Mouse (Mus musculus) lung, embryonic 14.5 days (tissue): ENCODE results near the gene H3f3b. TPM values are rescaled to one million over a fixed set of nuclear protein-coding genes. Genes with fewer than 3 reads are reported as not detected.

ENCODE experiments used
- ATAC-seq: fragments of 200-750 bp; cut with Nextera tagmentation; 2 replicates; pipeline ENCODE4 v1.8.0; 2017; ENCODE audit warnings: mild to moderate bottlenecking, moderate TSS enrichment, moderate library complexity; ENCODE audit not compliant: insufficient read depth
- DNase-seq: peaks from one replicate; pipeline ENCODE4 v3.0.0-alpha.2; 2015
- H3K27ac ChIP-seq: fragments of 300-500 bp; sonication (generic); 2 replicates; pipeline ENCODE4 v1.5.1; 2014; ENCODE audit warnings: low read depth, mild to moderate bottlenecking, moderate library complexity
- H3K27me3 ChIP-seq: fragments of 300-500 bp; sonication (generic); 2 replicates; pipeline ENCODE4 v1.6.1; 2014; ENCODE audit warnings: low read length, control low read depth; ENCODE audit not compliant: insufficient read depth
- H3K36me3 ChIP-seq: fragments of 300-500 bp; sonication (generic); 2 replicates; pipeline ENCODE4 v1.6.1; 2014; ENCODE audit warnings: control low read depth; ENCODE audit not compliant: insufficient read depth
- H3K4me1 ChIP-seq: fragments of 300-500 bp; sonication (generic); 2 replicates; pipeline ENCODE4 v1.6.1; 2014; ENCODE audit warnings: antibody characterized with exemption, control low read depth; ENCODE audit not compliant: insufficient read depth
- H3K4me2 ChIP-seq: fragments of 300-500 bp; sonication (generic); 2 replicates; pipeline ENCODE4 v1.6.1; 2014; ENCODE audit warnings: mild to moderate bottlenecking
- H3K4me3 ChIP-seq: fragments of 300-500 bp; sonication (generic); 2 replicates; pipeline ENCODE4 v1.5.1; 2014; ENCODE audit warnings: low read depth, low read length
- H3K9ac ChIP-seq: fragments of 300-500 bp; sonication (generic); 2 replicates; pipeline ENCODE4 v1.6.1; 2014
- H3K9me3 ChIP-seq: fragments of 300-500 bp; sonication (generic); 2 replicates; pipeline ENCODE4 v1.6.1; 2016; ENCODE audit warnings: low read depth, low read length, control low read depth
- CTCF ChIP-seq: IDR thresholded peaks from 2 replicates; pipeline ENCODE4 v1.5.1; 2016; ENCODE audit warnings: antibody characterized with exemption, low read depth
- WGBS: fragments of 180-500 bp; shearing (Covaris S2); extraction: QIAGEN DNeasy Blood & Tissue Kit; methylation state at CpG from one replicate; pipeline ENCODE4 v1.1.7; 2014; 5-methylcytosine and 5-hydroxymethylcytosine counted together
- polyA plus RNA-seq: library from polyadenylated mRNA; unstranded; fragments of >200 nt; fragmentation: Nextera tagmentation; extraction: Ambion mirVana; gene quantifications from 2 replicates; pipeline ENCODE4 v1.2.1, GENCODE M21; 2014

Gene H3f3b
- polyA plus RNA-seq, 1 experiment from 2014 or later, result 1,851 TPM

DNA sequence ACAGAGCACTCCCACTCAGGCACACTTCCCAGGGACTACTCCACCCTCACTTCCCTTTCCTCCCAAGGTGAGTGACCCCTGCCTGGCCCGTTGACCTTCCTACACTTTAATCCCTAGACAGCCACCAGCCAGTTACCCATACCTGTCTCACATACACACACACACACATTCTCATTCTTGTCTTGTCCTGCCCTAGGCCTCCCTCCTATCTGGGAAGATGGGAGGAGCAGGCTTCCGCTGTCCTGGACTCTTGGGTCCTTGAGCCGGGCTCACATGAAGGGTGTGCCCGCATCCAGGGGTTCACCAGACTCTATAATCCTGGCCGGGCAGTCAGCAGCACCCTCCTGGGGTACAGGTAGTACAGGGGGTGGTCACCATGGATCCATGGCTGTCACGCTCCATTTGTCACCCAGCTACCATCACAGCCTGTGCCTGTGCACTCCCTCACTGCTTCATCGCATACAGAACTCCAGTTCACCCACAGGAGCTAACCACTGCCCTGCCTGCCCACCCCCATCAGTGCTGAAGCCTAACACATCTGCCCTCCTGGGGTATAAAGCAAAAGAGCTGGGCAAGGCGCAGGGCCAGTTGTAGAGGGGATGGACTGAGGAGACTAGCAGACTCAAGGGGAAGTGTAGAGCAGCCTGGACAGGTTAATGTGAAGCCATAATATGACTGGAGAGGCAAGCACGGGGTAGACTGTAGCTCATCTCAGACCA is 21.9 kb downstream of the H3f3b start:
- TF ChIP-seq CTCF, result no peak
- WGBS, result 60% methylated on average over 9 of the region's 9 CpGs

DNA sequence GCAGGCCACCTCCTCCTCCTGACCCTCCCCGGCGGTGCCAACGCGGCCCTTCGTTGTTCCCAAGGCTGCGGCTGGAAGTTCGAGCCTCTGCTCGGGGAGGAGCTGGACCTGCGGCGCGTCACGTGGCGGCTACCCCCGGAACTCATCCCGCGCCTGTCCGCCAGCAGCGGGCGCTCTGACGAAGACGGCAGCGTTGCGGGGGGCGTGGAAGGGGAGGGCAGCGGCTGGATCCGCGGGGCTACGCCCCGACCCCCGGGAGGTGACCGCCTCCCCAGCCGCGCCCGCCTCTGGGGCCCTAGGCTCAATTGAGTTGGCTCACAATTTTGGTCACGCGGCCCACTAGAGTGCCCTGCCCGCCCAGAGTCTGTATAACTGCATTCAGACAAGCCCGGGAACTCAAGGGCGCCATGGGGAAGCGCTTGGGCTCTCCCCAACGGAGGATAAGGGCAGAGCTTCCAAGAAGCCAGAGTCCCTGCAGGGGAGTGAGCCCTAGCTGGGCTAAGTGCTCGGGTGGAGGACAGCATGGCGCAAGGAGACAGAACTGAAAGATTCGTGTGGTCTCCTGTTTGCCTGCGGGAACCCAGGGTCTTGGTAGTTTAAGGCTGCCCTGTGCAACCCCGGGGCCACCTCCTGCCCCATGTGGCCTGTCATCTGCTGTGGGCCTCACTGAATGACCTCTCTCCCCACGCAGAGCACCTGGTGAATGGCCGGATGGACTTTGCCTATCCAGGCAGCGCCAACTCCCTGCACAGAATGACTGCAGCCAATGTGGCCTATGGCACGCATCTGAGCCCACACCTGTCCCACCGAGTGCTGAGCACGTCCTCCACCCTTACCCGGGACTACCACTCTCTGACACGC is 22.7 kb downstream of the H3f3b start:
- 2% methylated on average over 54 of the region's 54 CpGs for WGBS
- H3K9ac ChIP-seq, result peak overlapping the region; percentile 56
- peak overlapping the region; percentile 78 for H3K27ac ChIP-seq
- H3K27me3 ChIP-seq, result no peaks in the 10 kb centered on the region
- H3K4me2 ChIP-seq, result peak overlapping the region; percentile 68
- DNase-seq (peak; percentile 95), ATAC-seq (peak; percentile 88)
- H3K4me3 ChIP-seq, result peak overlapping the region; percentile 33
- peak; percentile 67 for TF ChIP-seq CTCF
- peaks cover 38% of the 10 kb centered on the region for H3K36me3 ChIP-seq
- peaks cover 7% of the 10 kb centered on the region for H3K4me1 ChIP-seq
- no peaks in the 10 kb centered on the region for H3K9me3 ChIP-seq

More for the DNA sequence above, 21.9 kb downstream of the H3f3b start:
- DNase-seq, result no peak
- Histone ChIP-seq H3K27ac (peak overlapping the region; percentile 22; the same call in 1 of the 2 replicates), H3K4me2 (peak overlapping the region; percentile 68), H3K4me3 (peak overlapping the region; percentile 33; the same call in 1 of the 2 replicates), H3K27me3 (no peaks in the 10 kb centered on the region), H3K36me3 (peaks cover 46% of the 10 kb centered on the region), H3K9ac (0 out of 2 replicates have a peak overlapping the region, but pooled peaks have one; percentile 24), H3K9me3 (no peaks in the 10 kb centered on the region), H3K4me1 (peaks cover 7% of the 10 kb centered on the region)
- peak; percentile 12; the same call in 1 of the 2 replicates for ATAC-seq

DNA sequence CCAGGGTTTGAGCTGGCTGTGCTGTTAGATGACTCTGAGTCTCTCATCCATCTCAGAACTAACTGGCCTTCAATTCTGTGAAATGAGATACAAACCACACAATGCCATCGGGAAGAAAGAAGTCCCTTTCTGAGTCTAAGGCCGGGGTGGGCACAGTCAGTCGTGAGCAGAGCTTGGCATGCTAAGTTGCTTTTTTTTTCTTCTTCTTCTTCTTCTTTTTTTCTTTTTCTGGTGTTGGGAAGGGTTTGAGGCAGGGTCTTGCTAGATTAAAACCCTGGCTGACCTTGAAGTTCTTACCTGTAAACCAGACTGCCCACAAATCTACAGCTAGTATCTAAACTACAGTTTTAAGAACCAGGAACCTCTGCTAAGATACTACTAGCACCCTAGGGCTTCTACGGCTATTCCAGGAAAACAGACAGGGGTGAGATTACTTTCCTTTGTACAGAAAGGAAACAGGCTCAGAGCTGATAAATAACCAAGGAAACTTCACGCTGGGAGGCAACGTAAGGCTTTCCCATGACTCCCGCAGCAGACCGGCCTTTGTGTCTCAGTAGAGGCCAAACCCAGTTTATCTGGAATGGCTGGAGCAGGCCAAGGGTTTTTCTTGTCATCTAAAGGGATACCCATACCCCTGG is 23.5 kb downstream of the H3f3b start:
- WGBS, result 32% methylated on average over 8 of the region's 8 CpGs
- no peak for ATAC-seq
- Histone ChIP-seq H3K4me3 (peak overlapping the region; percentile 33), H3K9ac (peak overlapping the region; percentile 56), H3K27me3 (no peaks in the 10 kb centered on the region), H3K36me3 (peaks cover 30% of the 10 kb centered on the region), H3K4me2 (peak overlapping the region; percentile 68), H3K27ac (peak overlapping the region; percentile 78), H3K9me3 (no peaks in the 10 kb centered on the region), H3K4me1 (peaks cover 7% of the 10 kb centered on the region)
- no peak for TF ChIP-seq CTCF
- no peak for DNase-seq

DNA sequence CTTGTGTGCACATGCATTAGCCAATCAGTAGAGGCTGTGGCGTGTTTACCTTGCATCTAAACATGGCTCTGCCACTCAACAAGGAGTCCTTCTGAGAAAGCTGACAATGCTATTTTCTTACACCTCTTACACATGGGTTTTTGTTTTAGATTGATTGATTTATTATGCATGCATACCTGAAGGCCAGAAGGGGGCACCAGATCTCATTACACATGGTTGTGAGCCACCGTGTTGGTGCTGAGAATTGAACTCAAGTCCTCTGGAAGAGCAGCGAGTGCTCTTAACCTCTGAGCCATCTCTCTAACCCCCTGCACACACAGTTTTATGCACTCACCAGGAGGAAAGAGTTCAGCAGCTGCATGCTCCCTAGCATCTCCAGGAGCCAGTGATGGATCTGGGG is 24.9 kb downstream of the H3f3b start:
- ATAC-seq (no peak), DNase-seq (no peak)
- no peaks in the 10 kb centered on the region for H3K9me3 ChIP-seq
- H3K9ac ChIP-seq, result no peak overlapping the region
- no peak overlapping the region for H3K4me2 ChIP-seq
- H3K27ac ChIP-seq, result no peak overlapping the region
- H3K4me1 ChIP-seq, result peaks cover 7% of the 10 kb centered on the region
- H3K36me3 ChIP-seq, result peaks cover 16% of the 10 kb centered on the region
- no peak; the same call in 1 of the 2 replicates for TF ChIP-seq CTCF
- H3K4me3 ChIP-seq, result no peak overlapping the region
- H3K27me3 ChIP-seq, result no peaks in the 10 kb centered on the region
- WGBS, result 83% methylated on average over 3 of the region's 3 CpGs

DNA sequence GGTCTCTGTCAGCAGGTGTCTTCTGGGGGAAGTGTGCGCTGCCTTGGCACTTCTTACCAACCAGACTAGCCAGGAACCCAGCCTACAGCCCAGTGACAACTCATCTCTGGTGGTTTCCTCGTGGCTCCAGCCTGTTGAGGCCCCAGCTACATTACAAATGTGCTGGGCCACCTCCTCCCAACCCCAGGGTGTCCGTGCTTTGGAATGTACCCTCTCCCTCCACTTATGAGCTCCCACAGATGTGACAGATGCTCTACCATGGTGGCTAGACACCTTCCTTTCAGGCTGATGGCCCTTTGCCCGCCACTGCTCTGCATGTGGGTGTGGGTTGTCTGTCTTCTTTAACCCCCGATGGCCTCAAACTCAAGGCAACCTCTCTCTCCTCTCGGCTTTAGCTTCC is 26.0 kb downstream of the H3f3b start:
- Histone ChIP-seq H3K4me1 (peaks cover 7% of the 10 kb centered on the region), H3K9ac (no peak overlapping the region), H3K27me3 (no peaks in the 10 kb centered on the region), H3K4me2 (no peak overlapping the region), H3K36me3 (peaks cover 4% of the 10 kb centered on the region; the same call in 1 of the 2 replicates), H3K4me3 (no peak overlapping the region), H3K27ac (no peak overlapping the region), H3K9me3 (no peaks in the 10 kb centered on the region)
- DNase-seq (no peak), ATAC-seq (no peak)
- TF ChIP-seq CTCF, result no peak
- WGBS, result 65% methylated on average over 6 of the region's 6 CpGs

DNA sequence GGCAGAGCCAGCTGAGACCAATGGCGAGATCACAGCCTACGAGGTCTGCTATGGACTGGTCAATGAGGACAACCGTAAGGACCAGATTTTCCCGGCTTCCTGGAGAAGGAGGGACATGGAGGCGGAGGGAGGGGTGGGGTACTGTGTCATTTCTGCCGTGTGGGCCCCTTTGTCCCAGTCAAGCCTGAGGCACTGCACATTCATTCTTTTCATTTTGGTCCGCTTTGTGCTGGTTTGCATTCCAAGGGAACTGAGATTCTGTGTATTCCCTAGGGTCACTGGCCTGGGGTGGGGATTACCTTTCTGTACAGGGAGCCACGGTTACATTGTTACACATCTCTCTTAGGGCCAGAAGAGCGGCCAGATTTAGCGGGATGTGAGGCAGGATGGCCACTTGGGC is 27.2 kb downstream of the H3f3b start:
- no peak overlapping the region for H3K4me2 ChIP-seq
- no peaks in the 10 kb centered on the region for H3K27me3 ChIP-seq
- H3K4me1 ChIP-seq, result peaks cover 7% of the 10 kb centered on the region
- no peak for ATAC-seq
- no peak overlapping the region for H3K9ac ChIP-seq
- WGBS, result 47% methylated on average over 10 of the region's 10 CpGs
- no peaks in the 10 kb centered on the region for H3K36me3 ChIP-seq
- no peak for DNase-seq
- H3K27ac ChIP-seq, result no peak overlapping the region
- H3K9me3 ChIP-seq, result no peaks in the 10 kb centered on the region
- no peak overlapping the region for H3K4me3 ChIP-seq
- no peak for TF ChIP-seq CTCF
